Mouse (Mus musculus) CH12F3 (cell line): ENCODE measurements around the gene Tut1.

ENCODE experiments used
- in situ Hi-C: fragments of 300-500 bp; cut with MboI; formaldehyde crosslinking; loops from 2 replicates; pipeline ENCODE4 v1.14.3; 2020; ENCODE audit warnings: low sequenced_read_pairs

The Tut1 gene

DNA sequence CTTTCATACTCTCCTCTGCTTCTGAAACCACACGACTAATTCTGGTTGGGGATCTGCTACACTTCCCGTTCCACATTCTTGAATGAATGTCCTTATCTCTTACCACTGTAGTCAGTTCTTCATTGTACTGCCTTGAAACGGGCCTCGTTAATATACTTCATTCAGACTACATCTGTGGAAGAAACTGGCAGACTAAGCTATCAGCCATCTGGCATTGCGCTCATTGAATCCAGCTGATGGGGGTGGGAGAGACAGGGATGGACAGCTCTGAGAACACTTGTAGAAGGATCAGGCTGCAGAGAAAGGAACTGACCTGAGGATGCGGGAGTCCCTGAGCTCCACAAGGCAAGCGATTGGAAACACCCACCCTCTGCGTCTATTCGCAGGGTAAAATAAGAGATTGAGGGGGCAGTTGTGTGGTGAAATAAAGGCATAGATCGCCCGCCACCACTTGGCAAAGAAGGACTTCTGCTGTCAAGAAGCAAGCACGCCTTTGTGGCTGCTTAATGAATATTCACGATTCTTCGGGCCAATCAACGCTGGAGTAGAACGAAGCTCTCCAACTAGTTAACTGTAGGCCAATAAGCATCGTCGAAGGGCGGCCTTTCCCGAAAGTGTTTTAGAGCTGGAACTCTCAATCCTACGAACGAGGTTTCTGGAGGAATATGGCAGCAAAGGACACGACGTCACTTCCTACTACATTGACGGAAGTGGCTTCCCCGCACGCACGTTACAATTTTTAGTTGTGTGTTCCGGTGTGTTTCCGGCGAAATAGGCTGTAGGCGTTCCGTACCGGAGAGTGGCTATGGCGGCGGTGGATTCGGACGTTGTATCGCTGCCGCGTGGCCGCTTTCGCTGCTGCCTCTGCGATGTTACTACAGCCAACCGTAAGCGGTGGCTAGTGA is at the start of gene Tut1:
Gene Tut1 (plus strand): TSS at position 713 of the 905 bp plus-strand sequence.
- in situ Hi-C loops, result no loop called here

DNA sequence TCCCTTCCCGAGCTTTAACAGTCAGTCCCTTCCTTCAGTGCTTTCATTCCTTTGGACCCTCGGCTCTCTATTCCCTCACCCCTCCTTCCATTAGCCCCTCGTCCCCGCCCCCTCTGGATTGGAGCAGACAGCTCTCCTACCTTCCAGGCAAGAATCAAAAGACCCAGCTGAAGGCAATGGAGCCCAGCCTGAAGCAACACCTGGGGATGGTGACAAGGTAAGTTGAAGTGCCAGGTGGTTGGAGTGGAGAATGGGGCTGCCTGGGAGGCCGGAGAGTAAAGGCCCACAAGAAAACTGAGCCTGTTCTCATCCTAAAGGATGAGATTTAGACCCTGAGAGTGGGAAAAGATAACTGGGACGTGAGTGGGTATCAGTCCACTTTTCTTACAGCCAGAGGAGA is 45.1 kb upstream of the Tut1 start:
- in situ Hi-C loops, result no loop called here

DNA sequence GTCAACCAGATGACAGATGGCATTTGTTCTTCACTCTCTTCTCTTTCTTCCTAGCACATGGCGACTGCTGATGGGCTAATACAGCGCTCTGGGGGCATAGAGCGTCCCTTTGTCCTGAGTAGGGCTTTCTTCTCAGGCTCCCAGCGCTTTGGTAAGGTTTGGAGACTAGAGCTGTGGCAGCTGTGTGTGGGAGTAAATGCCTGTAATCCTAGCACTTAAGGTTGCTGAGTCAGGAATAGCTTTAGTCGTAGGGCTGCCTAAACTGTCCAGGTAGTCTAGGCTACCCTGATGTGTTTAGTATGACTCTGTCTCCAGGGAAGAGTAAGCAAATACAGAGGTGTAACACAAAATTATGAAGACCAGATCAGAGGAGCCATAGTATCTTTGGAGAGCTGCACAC is 41.8 kb upstream of the Tut1 start:
- in situ Hi-C loops, result no loop called here

DNA sequence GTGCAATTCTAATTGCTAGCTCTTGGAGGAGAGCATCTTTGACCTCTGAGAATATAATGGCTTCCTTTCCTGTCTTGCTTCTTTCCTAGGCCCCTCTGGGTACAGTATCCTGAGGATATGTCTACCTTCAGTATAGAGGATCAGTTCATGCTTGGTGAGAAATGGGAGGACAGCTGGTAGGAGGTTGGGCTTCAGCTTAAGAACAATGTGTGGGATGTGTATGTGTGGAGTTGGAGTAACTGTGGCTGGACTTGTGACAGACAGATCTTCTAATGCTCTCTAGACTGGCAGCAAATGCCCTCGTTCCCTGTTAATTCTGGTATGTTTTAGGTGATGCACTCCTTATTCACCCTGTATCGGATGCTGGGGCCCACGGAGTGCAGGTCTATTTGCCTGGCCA is 39.4 kb upstream of the Tut1 start:
- in situ Hi-C loops, result no loop called here

DNA sequence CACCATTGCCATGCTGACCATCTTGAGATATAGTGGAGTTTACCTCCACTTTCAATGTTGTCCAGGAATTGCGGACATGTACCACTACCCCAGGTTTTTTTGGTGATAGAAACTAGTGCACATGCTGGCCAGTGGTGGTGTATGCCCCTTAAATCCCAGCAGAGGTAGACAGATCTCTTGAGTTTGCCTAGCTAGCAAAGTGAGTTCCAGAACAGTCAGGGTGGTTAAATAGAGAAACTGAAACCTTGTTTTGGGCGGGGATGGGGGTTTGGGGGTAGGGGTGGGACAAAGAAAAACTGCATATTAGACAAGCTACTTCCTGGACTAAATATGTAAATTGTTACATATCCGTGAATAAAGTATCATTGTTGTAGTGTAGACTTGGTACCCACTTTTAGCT is 34.6 kb upstream of the Tut1 start:
- in situ Hi-C loops, result no loop called here

DNA sequence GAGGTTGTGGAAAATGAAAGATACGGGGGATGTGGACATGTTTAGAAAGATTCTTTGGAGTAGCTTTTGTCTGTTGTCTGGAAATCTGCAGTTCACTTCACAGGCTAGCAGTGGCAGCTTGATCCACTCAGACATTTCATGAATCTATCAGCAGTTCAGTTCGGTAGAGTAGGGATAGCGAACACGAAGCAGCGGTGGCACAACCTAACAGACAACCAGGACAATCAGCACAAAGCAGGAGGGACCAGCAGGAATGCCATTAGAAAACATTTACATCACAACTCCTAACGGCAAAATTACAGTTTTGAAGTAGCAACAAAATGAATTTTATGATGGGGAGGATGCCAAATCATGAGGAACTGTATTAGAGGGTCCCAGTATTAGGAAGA is 34.0 kb upstream of the Tut1 start:
- in situ Hi-C loops, result no loop called here

DNA sequence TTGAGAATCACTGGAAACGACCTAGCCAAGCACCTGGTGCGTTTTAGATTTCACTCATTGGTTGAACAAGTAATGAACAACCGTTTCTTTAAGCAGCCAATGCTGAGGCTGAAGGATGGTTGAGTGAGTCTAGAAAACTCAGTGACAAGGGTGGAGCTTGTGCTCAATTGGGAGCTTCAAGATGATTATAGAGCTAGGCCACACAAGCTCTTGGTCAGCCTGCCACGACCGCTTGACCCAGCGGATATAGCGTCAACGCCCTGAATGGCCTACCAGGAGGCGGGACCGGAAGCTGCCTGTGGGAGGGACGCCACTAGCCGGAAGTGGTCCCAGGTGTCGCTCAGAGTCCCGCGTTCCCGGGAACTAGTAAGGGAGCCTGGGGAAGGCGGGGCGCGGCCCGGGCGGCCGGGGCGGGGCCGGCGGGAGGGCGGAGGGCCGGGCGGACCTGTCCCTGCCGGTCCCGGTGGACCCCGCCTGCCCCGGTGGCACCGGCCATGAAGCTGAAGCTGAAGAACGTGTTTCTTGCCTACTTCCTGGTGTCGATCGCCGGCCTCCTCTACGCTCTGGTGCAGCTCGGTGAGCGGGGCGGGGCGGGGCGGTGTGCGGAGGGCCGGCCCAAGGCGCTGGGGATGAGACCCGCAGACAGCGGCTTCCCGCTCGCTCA is 33.4 kb upstream of the Tut1 start, which contains the start of gene B3gat3:
Gene B3gat3 (plus strand): TSS at position 302 of the 664 bp plus-strand sequence.
- in situ Hi-C loops, result no loop called here

DNA sequence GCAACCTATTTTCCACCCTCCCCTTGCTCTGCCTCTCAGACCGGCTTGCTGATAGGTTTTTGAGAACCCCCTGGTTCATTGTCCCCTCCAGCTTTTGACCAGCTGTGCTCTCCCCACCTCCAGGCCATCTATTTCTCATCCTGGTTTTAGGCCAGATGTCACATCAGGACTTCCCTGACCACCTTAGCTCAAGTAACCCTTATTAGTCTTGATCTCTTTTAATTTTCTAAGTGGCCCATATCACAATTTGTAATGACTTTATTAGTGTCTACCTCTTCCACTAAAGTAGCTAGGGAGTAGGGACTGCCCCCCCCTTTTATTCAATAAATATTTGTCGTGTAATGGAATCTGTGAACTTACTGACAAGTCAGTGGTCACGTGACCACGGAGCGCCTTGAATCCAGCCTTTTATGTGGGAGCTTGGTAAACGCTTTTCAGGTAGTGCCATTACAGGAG is 32.8 kb upstream of the Tut1 start:
- in situ Hi-C loops, result no loop called here

DNA sequence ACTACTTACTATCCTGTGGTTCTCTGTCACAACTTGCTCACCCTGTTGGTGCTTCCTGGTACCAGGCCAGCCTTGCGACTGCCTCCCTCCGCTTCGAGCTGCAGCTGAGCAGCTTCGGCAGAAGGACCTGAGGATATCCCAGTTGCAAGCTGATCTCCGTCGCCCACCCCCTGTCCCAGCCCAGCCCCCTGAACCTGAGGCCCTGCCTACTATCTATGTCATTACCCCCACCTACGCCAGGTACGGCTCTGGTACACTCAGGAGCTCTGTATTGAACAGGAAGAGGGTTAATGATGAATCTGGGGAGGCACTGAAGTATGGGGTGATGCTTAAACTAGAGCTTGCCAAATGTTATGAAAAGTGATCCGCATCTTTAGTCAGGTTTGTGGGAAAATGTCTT is 31.9 kb upstream of the Tut1 start:
- in situ Hi-C loops, result no loop called here

DNA sequence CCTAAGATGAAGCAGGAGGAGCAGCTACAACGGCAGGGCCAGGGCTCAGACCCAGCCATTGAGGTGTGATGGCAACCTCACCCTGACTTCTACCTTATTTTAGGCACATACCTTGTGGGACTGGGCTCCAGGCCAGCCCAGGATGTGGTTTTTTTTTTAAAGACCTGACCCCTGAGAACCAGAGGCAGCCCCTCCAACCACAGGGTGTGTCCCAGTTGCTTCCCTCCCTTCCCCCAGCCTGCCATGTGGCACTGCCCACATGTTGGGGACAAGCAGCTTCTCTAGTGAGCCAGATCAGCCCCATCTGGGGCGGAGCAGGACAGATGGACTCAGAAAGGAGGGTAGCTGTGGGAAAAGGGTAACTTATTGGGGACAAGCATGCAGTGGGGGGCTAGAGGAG is 26.9 kb upstream of the Tut1 start:
- in situ Hi-C loops, result no loop called here

DNA sequence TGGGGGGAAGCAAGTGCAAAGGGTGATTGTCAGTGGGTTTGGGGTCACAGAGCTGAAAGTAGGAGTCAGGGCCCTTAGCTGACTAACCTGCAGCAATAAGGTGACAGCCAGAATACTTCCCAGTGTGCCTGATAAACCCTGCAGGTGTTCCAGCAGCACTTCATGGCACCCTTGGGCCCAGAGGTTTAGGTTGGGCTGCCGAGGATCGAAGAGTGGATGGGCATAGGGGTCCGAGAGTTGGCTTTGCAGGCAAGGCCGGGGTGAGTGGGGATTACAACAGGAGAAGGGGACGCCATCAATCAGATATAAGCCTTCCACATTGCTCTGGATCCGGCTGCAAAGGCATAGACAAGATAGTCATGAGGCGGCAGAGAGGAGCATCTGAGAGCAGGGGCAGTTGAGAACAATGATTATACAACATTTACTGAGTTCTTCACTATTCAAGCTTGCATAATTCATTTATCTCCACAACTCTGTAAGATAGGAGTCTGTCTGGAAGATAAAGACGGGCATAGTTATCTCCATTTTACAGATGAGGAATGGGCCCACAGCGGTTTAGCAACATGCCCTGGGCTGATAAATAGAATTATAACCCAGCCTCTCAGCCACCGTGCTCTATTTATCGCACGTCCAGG is 25.6 kb upstream of the Tut1 start:
- in situ Hi-C loops, result no loop called here

DNA sequence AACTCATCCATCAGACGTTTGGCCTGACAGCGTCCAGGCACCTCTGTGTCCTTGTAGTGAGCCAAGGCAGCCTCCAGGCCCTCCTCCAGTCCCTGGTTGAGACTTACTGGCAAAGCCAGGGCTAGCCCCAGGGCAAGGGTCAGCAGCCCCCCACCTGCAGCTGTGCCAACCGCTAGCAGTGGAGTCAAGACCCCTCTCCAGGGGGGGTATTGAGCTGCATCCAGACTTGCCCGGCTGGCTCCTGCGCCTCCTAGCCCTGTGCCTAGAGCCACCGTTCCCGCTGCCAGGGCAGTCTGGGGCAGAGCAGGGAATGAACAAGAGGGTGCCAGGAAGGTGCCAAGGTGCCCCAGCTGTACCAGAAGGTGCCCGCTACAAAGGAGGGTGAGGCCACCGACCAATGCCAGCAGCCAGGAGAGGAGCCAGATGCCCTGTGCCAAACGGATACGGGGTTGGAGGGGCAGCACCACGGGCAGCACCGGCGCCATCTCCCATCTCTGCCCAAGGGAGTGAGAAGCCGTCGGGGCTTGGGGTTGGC is 24.9 kb upstream of the Tut1 start:
- in situ Hi-C loops, result no loop called here

DNA sequence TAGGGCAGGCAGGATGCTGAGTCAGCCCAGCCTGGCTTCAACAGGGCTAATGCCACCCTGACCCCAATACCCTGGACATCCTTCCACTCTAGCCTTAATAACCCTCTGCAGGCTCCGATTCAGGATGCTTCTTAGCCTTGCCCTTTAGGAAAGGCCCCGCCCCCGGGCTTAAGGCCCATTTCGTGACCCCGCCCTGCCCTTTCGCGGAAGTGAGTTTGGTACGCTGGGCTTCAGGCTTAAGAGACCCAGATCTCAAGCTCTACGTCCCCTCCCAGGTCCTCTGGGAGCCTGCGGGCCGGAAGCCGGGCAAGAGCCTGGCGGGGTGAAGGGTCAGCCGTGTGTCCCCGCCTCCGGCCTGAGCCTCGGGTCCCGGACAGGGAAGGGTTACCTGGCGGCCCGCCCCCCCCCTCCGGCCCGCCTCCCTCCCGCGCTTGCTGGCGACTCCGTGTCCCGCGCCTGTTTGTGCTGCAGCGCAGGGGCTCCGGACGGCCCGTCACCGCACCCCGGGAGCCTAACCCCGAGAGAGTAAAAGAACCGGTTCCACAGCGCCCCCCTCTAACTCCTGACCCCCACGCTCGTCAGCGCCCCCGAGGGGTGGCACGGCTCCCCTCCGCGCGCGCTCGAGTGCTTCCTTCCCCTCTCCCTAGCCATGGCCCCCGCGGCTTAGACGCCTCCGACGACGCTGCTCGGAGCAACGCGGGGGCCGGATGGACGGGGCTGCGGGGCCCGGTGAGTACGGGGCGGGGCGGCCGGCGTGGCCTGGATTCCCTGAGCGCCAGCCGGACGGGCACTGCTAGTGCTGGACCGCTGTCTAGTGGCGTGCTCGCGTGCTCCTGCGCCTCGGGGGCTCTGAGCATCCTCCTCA is 24.2 kb upstream of the Tut1 start, which contains the start of the genes Rom1 and Eml3:
Gene Rom1 (minus strand): TSS at position 133 of the 865 bp plus-strand sequence.
Gene Eml3 (plus strand): TSS at position 329 of the 865 bp plus-strand sequence.
- in situ Hi-C loops, result no loop called here

DNA sequence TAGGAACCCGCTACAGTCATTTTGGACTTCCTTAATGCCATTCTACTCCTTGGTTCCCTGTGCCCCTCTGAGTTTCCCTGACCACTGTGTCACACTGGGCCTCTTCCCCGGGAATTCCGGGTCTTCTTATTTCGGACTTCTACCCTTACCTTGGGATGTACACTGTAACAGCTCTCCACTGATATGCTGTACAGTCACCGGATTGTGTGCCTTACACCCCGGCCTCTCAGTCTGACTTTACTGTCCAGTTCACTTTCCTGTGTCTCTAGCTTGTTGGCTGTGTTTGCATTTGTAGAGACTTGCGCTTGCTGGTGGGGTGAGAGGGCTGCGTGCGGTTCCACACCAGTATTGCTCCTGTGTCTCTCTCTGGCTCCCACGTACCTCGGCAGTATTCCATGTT is 23.5 kb upstream of the Tut1 start:
- in situ Hi-C loops, result no loop called here

DNA sequence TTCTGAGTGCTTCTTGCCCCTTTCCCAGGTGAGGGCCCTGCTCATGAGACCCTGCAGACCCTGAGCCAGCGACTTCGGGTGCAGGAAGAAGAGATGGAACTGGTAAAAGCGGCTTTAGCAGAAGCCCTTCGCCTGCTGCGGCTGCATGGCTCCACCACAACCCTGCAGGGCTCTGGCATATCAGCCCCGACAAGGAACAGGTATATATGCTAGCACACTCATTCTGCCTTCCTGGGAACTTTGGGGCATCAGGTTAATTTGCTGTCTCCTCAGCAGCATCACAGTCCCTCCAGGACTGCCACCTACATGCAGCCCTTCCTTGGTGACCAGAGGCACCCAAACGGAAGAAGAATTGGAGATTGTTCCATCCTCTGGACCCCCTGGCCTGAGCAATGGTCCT is 22.9 kb upstream of the Tut1 start:
- in situ Hi-C loops, result no loop called here

DNA sequence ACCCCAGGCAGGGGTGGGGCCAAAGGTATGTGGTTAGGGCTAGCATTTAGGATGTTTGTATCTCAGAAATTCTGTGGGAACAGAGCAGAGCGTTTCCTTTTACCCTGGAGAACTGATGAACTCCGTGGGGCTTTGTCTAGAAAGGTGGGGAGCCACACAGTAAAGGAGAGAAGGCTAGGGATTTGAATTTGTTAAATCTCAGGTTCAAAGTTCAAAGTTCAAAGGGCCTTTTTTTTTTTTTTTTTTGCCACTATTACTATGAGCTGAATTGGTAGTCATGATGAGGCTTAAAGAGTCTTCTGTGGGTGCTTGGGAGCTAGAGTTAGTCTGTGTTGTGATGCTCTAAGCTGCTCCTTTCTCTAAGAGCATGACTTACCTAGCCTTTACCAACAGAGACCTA is 16.9 kb upstream of the Tut1 start:
- in situ Hi-C loops, result no loop called here

DNA sequence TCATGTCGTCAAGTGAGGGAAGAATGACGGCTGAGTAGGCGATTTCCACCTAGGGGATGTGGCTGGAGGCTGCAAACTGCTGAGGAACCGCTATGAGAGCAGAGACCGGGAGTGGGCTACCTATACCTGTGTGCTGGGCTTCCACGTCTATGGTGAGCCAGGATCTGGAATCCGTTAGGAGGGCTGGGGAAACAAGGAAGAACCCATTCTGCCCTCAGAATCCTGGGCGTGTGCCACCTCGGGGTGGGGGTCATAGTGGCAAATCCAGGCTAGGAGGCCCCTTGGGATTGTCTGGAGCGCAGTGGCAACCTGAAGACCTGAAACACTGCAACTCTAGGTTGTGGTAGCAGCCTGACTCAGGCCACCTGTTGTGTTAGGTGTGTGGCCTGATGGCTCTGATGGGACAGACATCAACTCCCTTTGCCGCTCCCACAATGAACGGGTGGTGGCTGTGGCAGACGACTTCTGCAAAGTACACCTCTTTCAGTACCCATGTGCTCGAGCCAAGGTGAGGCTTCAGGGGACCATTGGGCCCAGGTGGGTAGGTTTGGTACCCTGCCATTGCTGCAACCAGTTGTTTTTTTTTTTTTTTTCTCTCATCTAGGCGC is 13.0 kb upstream of the Tut1 start:
- in situ Hi-C loops, result no loop called here

DNA sequence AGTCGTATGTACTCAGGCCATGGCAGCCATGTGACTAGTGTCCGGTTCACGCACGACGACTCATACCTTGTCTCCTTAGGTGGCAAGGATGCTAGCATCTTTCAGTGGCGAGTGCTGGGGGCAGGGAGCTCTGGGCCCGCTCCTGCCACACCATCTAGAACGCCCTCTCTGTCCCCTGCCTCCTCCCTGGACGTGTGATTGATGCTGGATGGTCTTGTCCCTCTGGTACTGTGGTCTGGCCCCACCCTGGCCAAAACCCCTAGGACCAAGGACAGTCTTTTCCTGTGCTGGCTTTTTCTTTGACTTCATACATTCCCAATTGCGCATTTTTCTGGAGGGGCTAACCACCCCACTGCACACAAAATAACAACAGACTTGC is 12.5 kb upstream of the Tut1 start:
- in situ Hi-C loops, result no loop called here

DNA sequence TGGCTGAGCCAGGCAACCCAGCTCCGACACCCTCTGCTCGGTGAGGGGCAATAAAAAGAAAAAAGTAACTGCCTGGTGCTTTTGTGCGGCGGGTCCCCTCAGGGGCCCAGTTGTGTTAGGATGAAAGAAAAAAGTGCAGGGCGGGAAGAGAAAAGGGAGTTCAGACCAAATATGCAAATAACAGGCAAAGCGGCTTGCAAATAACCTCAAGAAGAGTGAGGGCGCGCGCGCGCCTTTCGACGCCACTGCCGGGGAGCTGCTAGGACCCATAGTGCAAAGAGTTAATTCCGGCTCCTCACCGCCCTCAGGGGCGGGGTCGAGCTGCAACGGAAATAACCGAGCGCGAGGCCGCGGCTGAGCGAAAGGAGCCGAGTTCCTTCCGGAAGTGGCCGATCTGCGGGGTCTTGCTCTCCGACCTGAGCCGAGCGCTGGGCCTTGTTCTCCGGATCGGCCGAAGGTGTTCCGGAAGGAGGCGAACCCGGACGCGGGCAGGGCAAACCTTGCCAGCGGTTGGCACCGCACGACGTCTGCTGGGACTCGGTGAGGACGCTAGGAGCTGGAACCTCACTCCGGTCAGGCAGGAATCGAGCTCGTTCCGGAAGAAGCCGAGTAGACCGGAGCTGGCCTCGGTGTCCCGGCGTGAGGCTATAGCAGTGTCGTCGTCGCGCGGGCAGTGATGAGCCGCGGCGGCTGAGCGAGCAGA is 12.0 kb upstream of the Tut1 start, which contains the start of gene Mta2:
Gene Mta2 (plus strand): TSS at position 361 of the 703 bp plus-strand sequence.
- in situ Hi-C loops, result no loop called here
